Mouse (Mus musculus) neural tube, embryonic 12.5 days (tissue): ENCODE measurements around the gene Trp53rka. TPM values are rescaled to one million over a fixed set of nuclear protein-coding genes. Genes with fewer than 3 reads are reported as not detected.

Experiments
- ATAC-seq: fragments of 200-750 bp; cut with Nextera tagmentation; 2 replicates; pipeline ENCODE4 v1.8.0; 2017; ENCODE audit warnings: low read depth, mild to moderate bottlenecking, moderate TSS enrichment, moderate library complexity; ENCODE audit not compliant: low FRiP score
- H3K27ac ChIP-seq: fragments of 300-500 bp; sonication (generic); 2 replicates; pipeline ENCODE4 v1.5.1; 2016
- H3K27me3 ChIP-seq: fragments of 300-500 bp; sonication (generic); replicated peaks from 2 replicates; pipeline ENCODE4 v1.6.1; 2016; ENCODE audit warnings: mild to moderate bottlenecking
- H3K36me3 ChIP-seq: fragments of 300-500 bp; sonication (generic); 2 replicates; pipeline ENCODE4 v1.6.1; 2016; ENCODE audit warnings: mild to moderate bottlenecking
- H3K4me1 ChIP-seq: fragments of 300-500 bp; sonication (generic); 2 replicates; pipeline ENCODE4 v1.6.1; 2016
- H3K4me2 ChIP-seq: fragments of 300-500 bp; sonication (generic); replicated peaks from 2 replicates; pipeline ENCODE4 v1.6.1; 2016; ENCODE audit warnings: mild to moderate bottlenecking
- H3K4me3 ChIP-seq: fragments of 300-500 bp; sonication (generic); 2 replicates; pipeline ENCODE4 v1.5.1; 2016
- H3K9ac ChIP-seq: fragments of 300-500 bp; sonication (generic); 2 replicates; pipeline ENCODE4 v1.6.1; 2016; ENCODE audit warnings: mild to moderate bottlenecking
- H3K9me3 ChIP-seq: fragments of 300-500 bp; sonication (generic); 2 replicates; pipeline ENCODE4 v1.6.1; 2016; ENCODE audit warnings: mild to moderate bottlenecking
- WGBS: fragments of 180-500 bp; shearing (Covaris S2); methylation state at CpG from one replicate; pipeline ENCODE4 v1.1.7; 2016; 5-methylcytosine and 5-hydroxymethylcytosine counted together
- polyA plus RNA-seq: library from polyadenylated mRNA; unstranded; fragments of >200 nt; fragmentation: Nextera tagmentation; extraction: Ambion mirVana; gene quantifications from 2 replicates; pipeline ENCODE4 v1.2.1, GENCODE M21; 2016

Trp53rka gene
- polyA plus RNA-seq, 1 experiment from 2014 or later, result 48.4 TPM

- 92% methylated on average over 3 of the region's 3 CpGs for WGBS
- H3K4me2 ChIP-seq, result no peak overlapping the region
- no peaks in the 10 kb centered on the region for H3K4me1 ChIP-seq
- no peaks in the 10 kb centered on the region for H3K27me3 ChIP-seq
- H3K9ac ChIP-seq, result no peak overlapping the region
- ATAC-seq, result no peak
- no peak overlapping the region for H3K4me3 ChIP-seq
- no peak overlapping the region for H3K27ac ChIP-seq
- H3K36me3 ChIP-seq, result no peaks in the 10 kb centered on the region
- no peaks in the 10 kb centered on the region for H3K9me3 ChIP-seq
Observed at GRCm38 (mm10) chr2:165444861-165445260, 48.3 kb downstream of the Trp53rka start.

DNA sequence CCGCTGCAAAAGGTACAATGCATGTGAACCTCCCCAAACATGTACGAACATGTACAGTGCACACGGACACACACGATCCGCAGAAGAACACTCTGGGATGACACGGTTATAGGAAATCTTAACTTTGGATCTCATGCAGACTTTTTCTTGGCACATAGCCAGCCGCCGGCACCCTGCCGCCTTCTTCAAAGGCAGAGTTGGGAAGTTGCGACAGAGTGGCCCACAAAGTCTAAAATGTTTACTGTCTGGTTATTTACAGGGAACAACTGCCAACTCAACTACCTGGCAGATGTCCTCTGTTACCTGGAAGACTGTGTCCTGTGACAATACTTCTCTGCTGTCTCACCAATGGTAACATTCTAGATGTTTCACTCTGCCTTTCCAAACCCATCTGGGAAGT is 50.1 kb downstream of the Trp53rka start:
- WGBS, result 85% methylated on average over 10 of the region's 10 CpGs
- no peaks in the 10 kb centered on the region for H3K9me3 ChIP-seq
- no peaks in the 10 kb centered on the region for H3K36me3 ChIP-seq
- H3K4me2 ChIP-seq, result no peak overlapping the region
- no peaks in the 10 kb centered on the region for H3K4me1 ChIP-seq
- H3K4me3 ChIP-seq, result no peak overlapping the region
- no peak for ATAC-seq
- H3K9ac ChIP-seq, result no peak overlapping the region
- H3K27ac ChIP-seq, result no peak overlapping the region
- H3K27me3 ChIP-seq, result no peaks in the 10 kb centered on the region

DNA sequence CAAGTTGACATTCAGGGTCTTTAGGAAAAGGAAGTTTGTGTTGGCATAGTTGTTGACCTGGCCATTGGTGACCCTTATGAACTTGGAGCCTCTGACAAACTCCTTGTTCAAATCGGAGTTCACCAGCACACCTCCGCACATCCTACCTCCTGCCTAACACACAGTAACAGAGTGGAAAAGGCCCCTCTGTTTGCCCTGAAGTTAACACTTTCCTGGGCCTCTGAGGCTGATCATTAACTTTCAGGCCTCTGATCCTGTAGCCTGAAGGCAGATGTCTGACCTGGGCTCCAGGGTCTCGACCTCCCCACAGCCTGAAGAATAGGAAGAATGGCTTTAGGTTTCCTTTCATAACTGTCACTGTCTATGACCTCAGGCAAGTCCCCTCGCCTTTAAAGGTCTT is 51.5 kb downstream of the Trp53rka start:
- no peaks in the 10 kb centered on the region for H3K4me1 ChIP-seq
- no peak for ATAC-seq
- no peak overlapping the region for H3K4me3 ChIP-seq
- H3K27me3 ChIP-seq, result no peaks in the 10 kb centered on the region
- H3K4me2 ChIP-seq, result no peak overlapping the region
- H3K27ac ChIP-seq, result no peak overlapping the region
- WGBS, result 49% methylated on average over 4 of the region's 4 CpGs
- H3K9me3 ChIP-seq, result no peaks in the 10 kb centered on the region
- no peak overlapping the region for H3K9ac ChIP-seq
- no peaks in the 10 kb centered on the region for H3K36me3 ChIP-seq

Other genes with a start within 250 kb of the Trp53rka start
- gene Slc35c2, start 205.5 kb downstream of the Trp53rka start, polyA plus RNA-seq, result 52.9 and 59.9 TPM in 2 replicates
- 84.4 and 87.0 TPM in 2 replicates for gene Elmo2, start 166.8 kb downstream of the Trp53rka start, polyA plus RNA-seq
- 5.4 and 6.3 TPM in 2 replicates for gene Zfp663, start 124.6 kb downstream of the Trp53rka start, polyA plus RNA-seq
- 18.1 and 18.8 TPM in 2 replicates for gene Zfp334, start 105.1 kb downstream of the Trp53rka start, polyA plus RNA-seq
- 0.10 TPM in 1 of 2 replicates, not detected in the other for gene Ocstamp, start 92.9 kb downstream of the Trp53rka start, polyA plus RNA-seq
- 0.27 and 0.55 TPM in 2 replicates for gene Slc13a3, start 20.1 kb downstream of the Trp53rka start, polyA plus RNA-seq
- 4.7 and 5.3 TPM in 2 replicates for gene Slc2a10, start 10.5 kb upstream of the Trp53rka start, polyA plus RNA-seq
- 23.8 and 36.7 TPM in 2 replicates for gene Eya2, start 101.7 kb upstream of the Trp53rka start, polyA plus RNA-seq